Mouse (Mus musculus): ENCODE results near the gene Wrnip1. TPM values are rescaled to one million over a fixed set of nuclear protein-coding genes. Genes with fewer than 3 reads are reported as not detected.
"Not testable (repeated sequence)": the region's sequence is repeated elsewhere in the genome, so short reads cannot be mapped to it uniquely, and the experiment has no call there.

The Wrnip1 gene
- polyA plus RNA-seq, 1 experiment from 2014 or later, result 26.2 TPM

DNA sequence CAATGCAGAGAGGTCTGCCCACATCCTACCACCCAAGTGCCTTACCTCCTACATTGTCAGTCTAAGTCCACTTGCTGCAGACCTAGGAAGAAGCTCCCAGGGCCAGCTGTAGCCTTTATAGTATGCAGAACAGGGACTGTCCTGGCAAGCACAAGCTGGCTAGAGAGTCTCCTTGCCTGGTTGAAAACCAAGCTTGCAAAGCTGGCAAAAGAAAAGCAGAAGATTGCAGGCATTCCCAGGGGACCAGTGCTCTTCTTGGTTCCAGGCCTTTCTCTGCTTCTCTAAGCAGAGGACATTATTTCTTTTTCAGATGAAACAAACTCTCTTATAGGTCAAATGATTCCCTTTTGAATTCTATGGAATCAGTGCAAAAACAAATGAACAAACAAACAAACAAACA lies 61.6 kb downstream of the Wrnip1 start:
- Histone ChIP-seq H3K27me3 (replicated peaks) (no peaks in the 10 kb centered on the region), H3K27ac (no peak overlapping the region), H3K4me1 (replicated peaks) (no peaks in the 10 kb centered on the region), H3K36me3 (no peaks in the 10 kb centered on the region), H3K9me3 (no peaks in the 10 kb centered on the region), H3K4me2 (replicated peaks) (no peak overlapping the region), H3K4me3 (replicated peaks) (no peak overlapping the region), H3K9ac (no peak overlapping the region)
- no peak for ATAC-seq

DNA sequence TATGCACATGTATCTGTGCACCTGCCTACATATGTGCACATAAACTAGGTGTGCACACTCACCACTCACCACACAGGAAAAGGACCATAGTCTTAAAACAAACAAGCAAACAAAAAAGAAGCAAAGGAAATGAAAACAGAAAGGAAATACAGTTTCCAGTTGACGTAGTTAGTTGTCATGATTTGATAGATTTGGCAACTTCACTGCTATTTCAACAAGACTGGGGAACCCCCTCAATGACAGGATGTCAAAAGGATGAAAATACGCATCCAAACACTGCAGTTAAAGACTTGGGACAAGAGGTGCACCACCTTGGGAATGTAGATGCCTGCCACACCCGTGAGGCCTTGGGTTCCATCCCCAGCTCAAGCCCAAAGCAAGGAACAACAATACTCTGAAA lies 62.7 kb downstream of the Wrnip1 start:
- ATAC-seq, result not testable (repeated sequence)
- 88% methylated on average over 3 of the region's 3 CpGs for WGBS

DNA sequence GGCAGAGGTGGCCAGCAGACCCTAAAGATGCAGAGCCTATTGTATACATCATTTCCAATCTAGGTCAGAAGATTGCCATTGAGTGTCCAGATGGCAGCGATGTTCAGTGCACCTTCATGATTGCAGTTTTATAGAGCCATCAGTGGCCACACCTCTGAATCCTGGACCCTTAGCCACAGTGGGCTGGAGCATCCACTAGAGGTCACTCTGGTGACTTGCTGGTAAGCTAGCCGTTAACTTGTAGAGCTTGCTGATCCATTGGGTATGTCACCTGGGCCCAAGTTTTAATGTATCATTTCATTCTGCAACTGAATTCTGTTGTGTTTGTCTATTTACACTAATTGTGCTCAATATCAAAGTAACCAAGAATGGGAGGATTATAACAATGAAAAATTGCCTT lies 63.8 kb downstream of the Wrnip1 start:
- Histone ChIP-seq H3K4me2 (replicated peaks) (no peak overlapping the region), H3K4me3 (replicated peaks) (no peak overlapping the region), H3K36me3 (no peaks in the 10 kb centered on the region), H3K27me3 (replicated peaks) (no peaks in the 10 kb centered on the region), H3K4me1 (replicated peaks) (no peaks in the 10 kb centered on the region), H3K27ac (no peak overlapping the region), H3K9ac (no peak overlapping the region), H3K9me3 (no peaks in the 10 kb centered on the region)
- 56% methylated on average over 2 of the region's 2 CpGs for WGBS
- ATAC-seq, result no peak

More for the DNA sequence above, 62.7 kb downstream of the Wrnip1 start:
- not testable (repeated sequence) for H3K9me3 ChIP-seq; H3K27ac ChIP-seq; H3K4me1 ChIP-seq (replicated peaks); H3K4me2 ChIP-seq (replicated peaks); H3K9ac ChIP-seq; H3K4me3 ChIP-seq (replicated peaks); H3K36me3 ChIP-seq; H3K27me3 ChIP-seq (replicated peaks)

DNA sequence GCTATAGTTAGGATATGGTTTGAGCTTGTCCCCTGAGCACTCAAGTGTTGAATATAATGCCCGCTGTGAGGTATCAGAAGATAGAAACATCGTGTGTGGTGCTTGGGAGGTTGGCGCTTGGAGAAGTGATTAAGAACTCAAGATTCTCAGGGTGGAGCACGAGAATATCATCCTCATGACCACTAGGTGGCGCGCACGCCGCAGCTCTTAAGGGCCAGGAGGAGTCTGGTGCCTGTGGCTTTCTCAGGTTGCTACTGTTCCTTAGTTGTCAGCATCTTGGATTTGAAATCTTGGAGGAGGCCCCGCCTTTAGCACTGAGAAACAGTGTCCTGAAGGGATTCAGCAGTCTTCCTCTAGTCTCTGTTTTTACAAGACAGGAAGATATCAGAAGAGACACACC lies 64.6 kb downstream of the Wrnip1 start:
- H3K27me3 ChIP-seq (replicated peaks), result no peaks in the 10 kb centered on the region
- no peak overlapping the region for H3K4me3 ChIP-seq (replicated peaks)
- no peak overlapping the region for H3K27ac ChIP-seq
- no peaks in the 10 kb centered on the region for H3K36me3 ChIP-seq
- H3K4me1 ChIP-seq (replicated peaks), result no peaks in the 10 kb centered on the region
- no peak overlapping the region for H3K9ac ChIP-seq
- no peaks in the 10 kb centered on the region for H3K9me3 ChIP-seq
- no peak overlapping the region for H3K4me2 ChIP-seq (replicated peaks)
- 5% methylated on average over 9 of the region's 9 CpGs for WGBS
- ATAC-seq, result peak; percentile 78; the same call in 1 of the 2 replicates

DNA sequence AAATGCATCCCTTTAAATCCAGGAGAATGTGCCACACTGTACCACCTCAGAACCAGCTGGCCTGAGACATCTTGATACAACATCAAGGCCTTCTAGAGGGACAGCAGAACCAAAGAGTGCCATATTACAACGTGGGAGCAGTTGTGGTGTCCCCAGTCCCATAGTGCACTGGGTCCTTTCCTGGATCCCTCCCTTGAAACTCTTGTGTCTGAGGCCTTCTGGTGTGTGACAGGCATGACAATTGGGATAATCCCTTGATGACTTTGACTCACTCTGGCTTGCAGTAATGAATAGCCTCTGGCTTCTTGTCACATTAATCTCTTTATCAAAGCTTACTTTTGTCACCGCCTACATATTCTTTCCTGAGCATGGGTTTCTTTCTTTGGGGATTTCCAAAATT lies 65.2 kb downstream of the Wrnip1 start:
- Histone ChIP-seq H3K36me3 (no peaks in the 10 kb centered on the region), H3K4me2 (replicated peaks) (no peak overlapping the region), H3K4me3 (replicated peaks) (no peak overlapping the region), H3K9ac (no peak overlapping the region), H3K27me3 (replicated peaks) (no peaks in the 10 kb centered on the region), H3K9me3 (no peaks in the 10 kb centered on the region), H3K27ac (no peak overlapping the region), H3K4me1 (replicated peaks) (no peaks in the 10 kb centered on the region)
- ATAC-seq, result no peak
- WGBS, result 74% methylated on average over 2 of the region's 2 CpGs

DNA sequence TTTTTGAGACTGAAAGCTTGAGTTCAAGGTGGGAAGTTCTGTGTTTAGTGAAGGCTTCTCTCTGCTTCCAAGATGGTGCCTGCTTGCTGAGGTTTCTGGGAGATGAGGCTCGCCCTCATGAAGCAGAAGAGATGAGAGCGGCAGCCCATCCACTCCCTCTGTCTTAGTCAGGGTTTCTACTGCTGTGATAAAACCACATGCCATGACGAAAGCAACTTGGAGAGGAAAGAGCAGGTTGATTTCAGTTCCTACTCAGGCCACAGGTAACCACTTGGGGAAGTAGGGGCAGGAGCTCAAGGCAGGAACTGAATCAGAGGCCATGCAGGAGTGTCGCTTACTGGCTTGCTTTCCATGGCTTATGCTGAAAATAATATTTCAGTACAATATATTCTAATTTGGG lies 66.4 kb downstream of the Wrnip1 start:
- H3K4me2 ChIP-seq (replicated peaks); H3K9ac ChIP-seq; H3K4me1 ChIP-seq (replicated peaks); H3K9me3 ChIP-seq; H3K27ac ChIP-seq; ATAC-seq; H3K4me3 ChIP-seq (replicated peaks); H3K27me3 ChIP-seq (replicated peaks); H3K36me3 ChIP-seq: not testable (repeated sequence)
- WGBS, result 82% methylated on average over 4 of the region's 4 CpGs

DNA sequence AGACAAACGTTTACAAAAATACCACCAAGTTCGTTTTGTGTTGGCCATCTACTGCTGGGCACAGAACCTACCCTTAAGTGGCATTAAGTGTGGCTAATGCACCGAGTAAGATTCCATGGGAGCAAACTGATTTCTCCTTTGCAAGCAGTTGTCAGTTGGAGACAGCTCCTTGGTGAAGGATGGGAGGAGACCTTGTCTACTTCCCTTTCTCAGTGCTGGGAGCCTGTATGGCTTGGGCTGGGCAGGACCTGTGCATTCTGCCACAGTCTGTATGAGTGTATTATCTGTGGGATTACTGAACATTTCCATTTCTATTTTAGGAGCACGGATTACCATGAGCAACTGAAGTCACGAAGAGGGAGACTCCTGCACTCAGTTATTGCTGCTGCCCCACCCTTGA lies 67.0 kb downstream of the Wrnip1 start:
- WGBS, result 68% methylated on average over 5 of the region's 5 CpGs

More for the DNA sequence above, 67.0 kb downstream of the Wrnip1 start:
- Histone ChIP-seq H3K9me3 (no peaks in the 10 kb centered on the region), H3K4me2 (replicated peaks) (no peak overlapping the region), H3K9ac (no peak overlapping the region), H3K27me3 (replicated peaks) (no peaks in the 10 kb centered on the region), H3K4me3 (replicated peaks) (no peak overlapping the region), H3K36me3 (no peaks in the 10 kb centered on the region), H3K27ac (no peak overlapping the region), H3K4me1 (replicated peaks) (no peaks in the 10 kb centered on the region)
- ATAC-seq, result no peak

Other genes starting within 250 kb of the Wrnip1 start
- 0.08 TPM in 1 of 2 replicates, not detected in the other for gene Mylk4, start 18.1 kb upstream of the Wrnip1 start, polyA plus RNA-seq (2015; fragmentation: Nextera tagmentation; extraction: Ambion mirVana)
- not detected in 2 replicates for gene D930007J09Rik, start 811 bp downstream of the Wrnip1 start, polyA plus RNA-seq (2015; fragmentation: Nextera tagmentation; extraction: Ambion mirVana)
- gene Serpinb1a, start 49.1 kb downstream of the Wrnip1 start, polyA plus RNA-seq (2015; fragmentation: Nextera tagmentation; extraction: Ambion mirVana), result 160 and 164 TPM in 2 replicates
- not detected in 2 replicates for gene Serpinb1c, start 96.2 kb downstream of the Wrnip1 start, polyA plus RNA-seq (2015; fragmentation: Nextera tagmentation; extraction: Ambion mirVana)
- 4.7 and 5.7 TPM in 2 replicates for gene Serpinb6b, start 163.2 kb downstream of the Wrnip1 start, polyA plus RNA-seq (2015; fragmentation: Nextera tagmentation; extraction: Ambion mirVana)
- 8.2 and 10.7 TPM in 2 replicates for gene Serpinb9, start 201.2 kb downstream of the Wrnip1 start, polyA plus RNA-seq (2015; fragmentation: Nextera tagmentation; extraction: Ambion mirVana)
- gene Serpinb9b, start 225.4 kb downstream of the Wrnip1 start, polyA plus RNA-seq (2015; fragmentation: Nextera tagmentation; extraction: Ambion mirVana), result 0.15 TPM in 1 of 2 replicates, not detected in the other

All from intestine, embryonic 15.5 days (tissue).